Mouse (Mus musculus): Measurements from ENCODE around the gene Rnf180.

GRCm38 (mm10) chr13:105150006-105150405, 144.6 kb downstream of the Rnf180 start:
- no peak for TF ChIP-seq POLR2A (IDR thresholded peaks at IDR 0.05; ENCODE audit: borderline replicate concordance, insufficient read depth, low read length)
- TF ChIP-seq CTCF (IDR thresholded peaks at IDR 0.05; ENCODE audit: borderline replicate concordance, insufficient read depth, low read depth, low read length), result no peak
